Mouse (Mus musculus) kidney, adult 2 months (tissue): ENCODE results near the gene Rtl8c. TPM values are rescaled to one million over a fixed set of nuclear protein-coding genes. Genes with fewer than 3 reads are reported as not detected.
"Not testable (repeated sequence)": the region's sequence is repeated elsewhere in the genome, so short reads cannot be mapped to it uniquely, and the experiment has no call there.

Source experiments
- DNase-seq: peaks from one replicate; pipeline ENCODE4 v3.0.0; 2021
- H3K27ac ChIP-seq: fragments of 200-500 bp; 2 replicates; pipeline ENCODE4 v1.5.1; 2012; ENCODE audit warnings: low read depth, low read length, control low read depth, inconsistent platforms; ENCODE audit not compliant: insufficient read depth
- H3K27me3 ChIP-seq: fragments of 200-500 bp; replicated peaks from 2 replicates; pipeline ENCODE4 v1.6.1; 2012; ENCODE audit warnings: mild to moderate bottlenecking, moderate library complexity, low read length, inconsistent platforms; ENCODE audit not compliant: control insufficient read depth, insufficient read depth
- H3K36me3 ChIP-seq: fragments of 200-500 bp; 2 replicates; pipeline ENCODE4 v1.6.1; 2012; ENCODE audit warnings: mild to moderate bottlenecking, moderate library complexity, low read length, inconsistent platforms; ENCODE audit not compliant: control insufficient read depth, insufficient read depth
- H3K4me1 ChIP-seq: fragments of 200-500 bp; 2 replicates; pipeline ENCODE4 v1.6.1; 2011; ENCODE audit warnings: low read length; ENCODE audit not compliant: control insufficient read depth, insufficient read depth
- H3K4me3 ChIP-seq: fragments of 200-500 bp; 2 replicates; pipeline ENCODE4 v1.5.1; 2011; ENCODE audit warnings: mild to moderate bottlenecking, low read depth, low read length, control low read depth; ENCODE audit not compliant: insufficient read depth
- CTCF ChIP-seq: fragments of 200-500 bp; conservative IDR thresholded peaks from 2 replicates; pipeline ENCODE4 v1.5.1; 2011; ENCODE audit warnings: low read depth, mild to moderate bottlenecking, control low read depth, low read length, moderate library complexity, mixed read lengths; ENCODE audit not compliant: insufficient read depth, insufficient read length
- POLR2A ChIP-seq: fragments of 200-500 bp; IDR thresholded peaks from one replicate; pipeline ENCODE4 v1.6.1; 2011; ENCODE audit warnings: low read depth, low read length, control low read depth
- WGBS: fragments of 180-500 bp; shearing (Covaris S2); methylation state at CpG from one replicate; pipeline ENCODE4 v1.1.7; 2018; 5-methylcytosine and 5-hydroxymethylcytosine counted together
- polyA plus RNA-seq: library from polyadenylated mRNA; depleted of rRNA; stranded (reverse); fragments of >200 nt; gene quantifications from 2 replicates; pipeline ENCODE4 v1.2.3, GENCODE M21; 2012; rRNA removed

Rtl8c gene
- 20.1 and 24.0 TPM in 2 replicates for polyA plus RNA-seq

DNA sequence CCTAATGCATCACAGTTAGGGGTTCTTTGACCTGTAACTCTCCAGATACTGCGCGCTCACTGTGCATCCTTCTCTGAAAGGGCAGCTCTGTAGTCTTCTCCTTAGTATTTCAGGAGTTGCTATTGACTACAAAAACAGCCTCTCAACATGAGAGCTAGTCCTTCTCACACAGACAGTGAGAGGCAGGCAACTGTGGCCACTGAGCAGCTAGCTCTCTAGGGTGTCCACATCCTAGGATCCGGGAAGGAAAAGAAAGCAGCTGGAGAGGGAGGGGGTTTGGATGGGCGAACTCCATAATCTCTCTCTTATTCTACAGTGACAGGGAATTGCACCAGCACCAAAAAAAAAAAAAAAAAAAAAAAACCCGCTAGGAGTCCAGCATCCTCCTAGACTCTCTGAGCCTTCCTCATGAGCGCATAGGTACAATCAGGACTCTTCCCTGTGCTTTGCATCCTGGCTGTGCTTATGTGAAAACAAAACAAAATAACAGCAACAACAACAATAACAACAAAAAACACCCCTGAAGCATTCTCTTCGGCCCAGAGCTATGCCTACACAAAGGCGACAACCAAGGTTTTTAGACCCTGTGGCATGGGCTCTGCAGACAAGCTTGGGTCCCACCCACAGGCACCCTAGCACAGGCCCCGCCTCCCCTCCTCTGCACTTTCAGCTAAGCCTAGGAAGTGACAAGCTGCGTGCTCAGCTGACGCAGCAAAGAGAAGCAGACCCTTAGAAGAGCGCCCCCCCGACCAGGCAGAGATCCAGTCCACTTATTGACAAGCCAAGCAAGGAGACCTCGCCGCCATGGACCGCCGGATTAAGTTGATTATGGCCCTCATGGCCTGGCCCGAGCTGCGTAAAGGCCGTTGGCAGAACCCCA lies at the start of gene Rtl8c:
Rtl8c (plus strand) TSS at position 791 of the 880 bp plus-strand sequence.
- DNase-seq, result peak; percentile 56
- Histone ChIP-seq H3K27me3 (no peaks in the 10 kb centered on the region), H3K4me1 (no peaks in the 10 kb centered on the region), H3K36me3 (no peaks in the 10 kb centered on the region), H3K27ac (peak within 1 kb of the TSS; percentile 29; the same call in 1 of the 2 replicates), H3K4me3 (peak within 1 kb of the TSS; percentile 63)
- 13% methylated on average over 20 of the region's 20 CpGs for WGBS
- TF ChIP-seq CTCF (no peak), POLR2A (no peak)

GRCm38 (mm10) chrX:53579311-53579710 lies 28.5 kb upstream of the Rtl8c start:
- H3K4me1 ChIP-seq, result no peaks in the 10 kb centered on the region; the same call in 1 of the 2 replicates
- no peaks in the 10 kb centered on the region for H3K27me3 ChIP-seq
- no peak overlapping the region for H3K4me3 ChIP-seq
- TF ChIP-seq CTCF (no peak), POLR2A (no peak)
- 54% methylated on average over 1 of the region's 1 CpGs for WGBS
- no peak overlapping the region for H3K27ac ChIP-seq
- DNase-seq, result peak; percentile 85
- no peaks in the 10 kb centered on the region for H3K36me3 ChIP-seq

DNA sequence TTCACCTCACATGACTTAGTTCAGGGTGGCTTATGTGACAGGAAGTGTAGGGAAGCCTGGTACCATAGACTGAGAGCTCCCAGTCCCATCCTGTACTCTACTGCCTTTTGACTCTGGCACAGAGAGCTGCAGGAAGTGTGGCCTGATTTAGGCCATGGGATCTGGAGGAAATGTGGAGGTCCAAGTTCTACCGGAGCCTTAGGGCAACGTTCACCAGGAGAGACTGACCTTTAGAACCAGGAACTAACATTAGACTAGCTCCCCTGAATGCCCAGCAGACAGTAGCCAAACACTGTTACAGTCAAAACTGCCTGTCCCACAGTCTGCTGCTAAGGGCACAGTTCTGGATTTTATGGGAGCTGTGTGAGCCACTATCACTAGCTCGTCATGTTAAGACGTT lies 26.4 kb upstream of the Rtl8c start:
- peak; percentile 70 for DNase-seq
- H3K4me3 ChIP-seq, H3K27ac ChIP-seq, H3K27me3 ChIP-seq, H3K4me1 ChIP-seq, H3K36me3 ChIP-seq: not testable (repeated sequence)
- 36% methylated on average over 2 of the region's 4 CpGs for WGBS

- DNase-seq, result peak; percentile 4
- not testable (repeated sequence) for H3K36me3 ChIP-seq, H3K27ac ChIP-seq, H3K4me1 ChIP-seq, H3K27me3 ChIP-seq, H3K4me3 ChIP-seq
- WGBS, result 27% methylated on average over 4 of the region's 4 CpGs
Observed at GRCm38 (mm10) chrX:53583404-53583803, 24.4 kb upstream of the Rtl8c start.

DNA sequence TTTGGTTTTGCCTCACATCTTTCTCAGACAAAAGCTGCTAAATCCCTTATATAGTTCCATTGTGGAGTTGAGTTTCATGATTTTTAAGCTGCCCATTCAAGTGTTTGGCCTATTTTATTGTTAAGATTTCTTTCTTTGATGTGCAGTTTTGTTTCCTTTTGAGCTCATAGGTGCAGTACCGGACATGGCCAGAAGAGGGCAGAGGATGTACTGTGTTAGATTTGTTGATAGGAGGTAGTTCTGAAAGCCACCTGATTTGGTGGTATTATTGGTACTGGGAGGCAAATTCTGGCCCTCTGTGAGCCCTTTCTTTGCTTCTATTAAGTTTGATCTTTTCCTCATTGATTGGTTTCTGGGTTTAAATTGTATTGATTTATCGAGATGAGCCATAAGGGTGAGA lies 7.8 kb upstream of the Rtl8c start:
- H3K27ac ChIP-seq, H3K4me1 ChIP-seq, H3K36me3 ChIP-seq, H3K27me3 ChIP-seq, H3K4me3 ChIP-seq: not testable (repeated sequence)
- DNase-seq, result peak; percentile 50
- WGBS, result 0% methylated on average over 1 of the region's 2 CpGs

- not testable (repeated sequence) for H3K27ac ChIP-seq, H3K36me3 ChIP-seq, H3K4me1 ChIP-seq, H3K27me3 ChIP-seq, DNase-seq, H3K4me3 ChIP-seq
- WGBS, result 12% methylated on average over 1 of the region's 1 CpGs
Observed at GRCm38 (mm10) chrX:53606176-53606575, 1.7 kb upstream of the Rtl8c start.

GRCm38 (mm10) chrX:53608122-53608813 lies 436 bp downstream of the Rtl8c start:
- H3K4me1 ChIP-seq, result no peaks in the 10 kb centered on the region
- WGBS, result 11% methylated on average over 17 of the region's 18 CpGs
- H3K4me3 ChIP-seq, result peak overlapping the region; percentile 63
- H3K27ac ChIP-seq, result peak overlapping the region; percentile 29; the same call in 1 of the 2 replicates
- DNase-seq, result peak; percentile 4
- no peak for TF ChIP-seq CTCF
- no peak for TF ChIP-seq POLR2A
- no peaks in the 10 kb centered on the region for H3K36me3 ChIP-seq
- H3K27me3 ChIP-seq, result no peaks in the 10 kb centered on the region

GRCm38 (mm10) chrX:53608879-53609278 lies 1.0 kb downstream of the Rtl8c start, which contains the start of gene Gm14597:
TSS of gene Gm14597 (minus strand) at chrX:53608979.
- H3K36me3 ChIP-seq, DNase-seq, H3K27me3 ChIP-seq, H3K4me1 ChIP-seq: not testable (repeated sequence)
- Histone ChIP-seq H3K27ac (peak within 1 kb of the TSS; percentile 29; the same call in 1 of the 2 replicates), H3K4me3 (peak within 1 kb of the TSS; percentile 63)
- WGBS, result 61% methylated on average over 3 of the region's 4 CpGs
